Mouse (Mus musculus) regulatory T cell (primary cell): ENCODE measurements around the gene Nploc4.
"Not testable (repeated sequence)": the region's sequence is repeated elsewhere in the genome, so short reads cannot be mapped to it uniquely, and the experiment has no call there.

Experiments used
- in situ Hi-C: fragments of 300-600 bp; cut with MboI, MseI; formaldehyde crosslinking; loops from one replicate; pipeline ENCODE4 v1.15.1; 2025; ENCODE audit warnings: high pct_unique_total_duplicates

The Nploc4 gene

DNA sequence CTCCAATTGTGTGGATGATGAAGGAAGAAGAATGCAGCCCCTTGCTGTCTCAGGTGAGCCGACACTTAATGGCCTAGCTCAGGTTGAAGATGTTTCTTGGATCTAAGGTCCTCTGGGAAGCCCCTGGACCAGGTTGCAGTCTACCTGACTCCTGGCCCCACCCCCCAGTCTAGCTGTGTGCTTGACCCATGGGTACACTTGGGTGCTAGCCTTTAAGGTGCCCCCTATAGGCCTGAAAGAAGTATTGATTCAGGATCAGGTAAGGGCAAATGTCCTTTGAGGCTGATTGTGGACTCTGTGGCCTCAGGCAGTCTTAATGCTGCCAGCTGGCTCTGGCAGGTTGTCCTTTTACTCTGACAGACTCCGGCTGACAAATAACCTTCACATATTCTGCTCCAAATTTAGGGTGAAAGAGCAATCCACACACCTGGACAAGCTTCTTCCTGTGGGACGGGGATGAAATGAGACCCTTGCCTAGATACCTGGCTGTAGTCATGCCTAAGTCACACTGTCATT lies 5.3 kb upstream of the Nploc4 start:
- in situ Hi-C loops: no loop called here

DNA sequence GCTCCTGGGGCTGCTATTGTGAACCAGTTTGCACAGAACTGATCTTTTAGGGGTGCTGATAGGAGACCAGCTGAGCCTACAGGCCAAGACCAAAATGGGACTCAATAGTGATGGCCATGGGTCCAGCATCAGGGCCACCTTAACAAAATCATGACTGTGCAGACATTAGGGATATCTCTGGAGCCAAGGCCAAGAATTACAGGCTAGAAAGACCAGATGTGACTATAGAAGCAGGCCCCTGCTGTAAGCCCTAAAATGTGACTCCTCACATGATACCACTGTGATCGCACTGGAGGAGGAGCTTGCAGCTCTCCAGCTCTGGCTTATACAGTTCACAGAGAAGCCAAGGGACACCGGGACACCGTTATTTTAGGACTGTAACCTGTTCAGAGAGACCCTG lies 4.8 kb upstream of the Nploc4 start, which contains the start of gene Tspan10:
Gene Tspan10, plus strand, starts transcription at position 301 of the 400 bp plus-strand sequence.
- in situ Hi-C loops: no loop called here

DNA sequence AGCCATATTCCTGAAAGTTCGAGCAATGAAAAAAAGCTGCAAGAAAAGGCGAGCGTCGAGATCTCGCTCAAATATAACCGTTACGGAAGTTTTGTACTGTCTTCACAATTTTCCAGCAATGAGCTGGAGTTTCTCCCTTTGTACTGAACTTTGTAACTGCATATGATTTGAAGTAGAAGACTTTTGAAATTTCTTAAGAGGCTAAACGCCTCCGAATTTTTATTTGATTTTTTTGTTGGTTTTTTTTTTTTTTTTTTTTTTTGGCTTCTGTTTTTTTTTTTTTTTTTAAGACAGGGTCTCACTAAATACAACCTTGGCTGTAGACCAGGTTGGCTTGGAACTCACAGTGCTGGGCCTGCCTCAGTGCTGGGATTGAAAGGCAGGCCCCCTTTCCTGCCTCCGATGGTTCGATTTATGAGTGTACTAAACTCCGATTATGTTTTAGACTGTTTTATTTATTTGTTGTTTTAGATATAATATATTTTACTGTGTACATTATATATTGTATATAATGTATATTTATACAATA lies 413 bp upstream of the Nploc4 start:
- in situ Hi-C loops: no loop called here

DNA sequence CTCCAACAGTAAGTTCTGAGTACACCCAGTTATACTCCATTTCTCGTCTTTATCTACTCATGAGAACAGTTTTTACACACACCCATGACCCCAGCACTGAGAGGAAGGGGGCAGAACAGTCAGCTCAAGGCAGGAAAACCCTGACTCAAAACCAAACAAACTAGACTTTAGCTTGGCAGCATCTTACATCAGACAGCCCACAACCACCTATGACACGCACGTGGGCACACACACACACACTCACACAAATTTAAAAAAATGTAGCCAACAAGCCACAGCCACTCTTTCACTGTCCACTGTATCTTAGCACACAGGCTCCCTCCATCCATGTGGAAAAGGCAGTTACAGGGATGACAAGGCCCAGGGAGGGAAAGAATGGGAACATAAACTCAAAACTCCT lies 10.8 kb downstream of the Nploc4 start:
- in situ Hi-C loops: no loop called here

DNA sequence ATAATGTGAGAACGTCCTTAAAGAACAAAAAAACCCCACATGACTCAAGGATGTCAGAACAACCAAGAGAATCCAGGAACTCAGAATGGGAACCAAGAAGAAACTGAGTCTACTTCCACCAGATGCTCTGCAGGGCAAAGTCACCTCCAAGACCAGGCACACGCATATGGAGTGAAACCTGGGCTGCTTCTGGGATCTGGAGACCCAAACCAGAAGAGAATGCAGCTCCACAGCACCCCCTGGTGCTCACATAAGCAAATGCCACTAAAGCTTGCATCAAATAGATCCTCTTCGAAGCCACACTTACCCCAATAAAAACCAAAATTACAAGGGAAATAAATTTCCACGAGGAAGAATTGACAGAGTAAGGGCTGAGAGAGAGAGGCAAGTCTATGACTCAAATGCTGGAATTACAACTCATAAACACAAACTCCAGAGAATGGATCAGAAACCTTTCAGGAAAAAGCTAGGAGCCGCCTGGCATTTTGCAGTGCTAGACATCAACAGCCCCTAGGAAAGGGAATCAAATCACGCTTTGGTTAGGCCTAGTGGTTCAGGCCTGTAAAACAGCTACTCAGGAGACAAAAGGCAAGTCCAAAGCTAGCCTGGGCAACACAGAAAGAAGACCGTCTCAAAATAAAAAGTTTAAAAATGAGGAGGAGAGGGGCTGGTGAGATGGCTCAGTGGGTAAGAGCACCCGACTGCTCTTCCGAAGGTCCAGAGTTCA lies 13.8 kb downstream of the Nploc4 start:
- in situ Hi-C loops: no loop called here

DNA sequence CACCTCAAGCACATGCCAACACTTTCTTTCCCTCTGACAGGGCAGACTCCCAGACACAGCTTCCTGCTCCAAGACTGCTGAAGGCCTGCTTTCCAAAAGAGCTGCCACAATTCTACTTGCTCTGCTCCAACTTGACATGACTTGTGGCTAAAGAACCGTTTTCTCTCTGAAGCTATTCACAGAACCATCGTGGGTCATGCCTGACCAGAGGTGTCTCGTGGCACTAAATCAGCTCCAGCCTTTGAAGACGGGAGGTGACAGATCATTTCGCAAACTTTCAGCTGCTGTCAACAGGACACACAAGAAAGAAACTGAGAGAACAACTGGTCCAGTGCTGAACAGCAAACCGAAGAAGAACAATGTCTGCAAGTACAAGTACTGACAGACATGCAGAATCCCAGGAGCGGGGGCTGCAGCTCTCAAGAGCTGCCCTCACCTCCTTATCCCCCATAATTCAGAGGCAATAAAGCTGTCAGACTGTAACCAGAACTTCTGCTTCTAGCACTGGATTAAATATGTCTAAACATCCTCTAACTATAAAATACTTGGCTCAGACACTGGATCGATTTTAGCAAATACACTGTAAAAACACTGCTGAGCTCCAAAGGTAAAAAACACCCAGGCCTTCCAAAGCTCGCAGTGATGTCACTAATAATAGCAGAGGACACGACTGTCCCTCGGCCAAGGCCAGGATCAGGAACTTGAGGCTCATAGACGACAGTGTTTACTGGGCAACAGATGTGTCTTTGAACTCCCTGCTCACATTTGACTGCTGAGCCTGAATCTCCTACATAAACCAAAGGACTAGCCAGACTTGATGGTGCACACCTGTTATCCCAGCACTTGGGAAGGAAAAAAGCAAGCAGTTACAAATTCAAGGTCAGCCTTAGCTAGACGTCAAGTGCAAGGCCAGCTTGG lies 14.6 kb downstream of the Nploc4 start:
- in situ Hi-C loops: no loop called here

DNA sequence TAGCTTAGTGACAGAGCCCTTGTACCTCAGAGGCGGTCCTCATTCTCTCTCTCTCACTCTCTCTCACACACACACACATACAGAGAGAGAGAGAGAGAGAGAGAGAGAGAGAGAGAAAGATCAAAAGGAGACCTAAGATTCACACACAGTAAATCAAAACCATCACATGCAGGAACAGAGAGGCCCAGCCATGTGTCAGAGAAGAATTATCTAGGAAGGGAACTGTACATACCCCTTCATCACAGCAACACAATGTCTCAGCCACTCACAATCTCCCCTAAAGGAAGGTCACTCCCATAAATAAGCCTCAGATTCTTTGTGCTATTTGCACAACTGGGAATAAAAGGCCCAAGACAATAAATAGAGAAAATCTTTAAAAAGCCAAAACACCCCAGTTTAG lies 18.9 kb downstream of the Nploc4 start:
- in situ Hi-C loops: no loop called here

DNA sequence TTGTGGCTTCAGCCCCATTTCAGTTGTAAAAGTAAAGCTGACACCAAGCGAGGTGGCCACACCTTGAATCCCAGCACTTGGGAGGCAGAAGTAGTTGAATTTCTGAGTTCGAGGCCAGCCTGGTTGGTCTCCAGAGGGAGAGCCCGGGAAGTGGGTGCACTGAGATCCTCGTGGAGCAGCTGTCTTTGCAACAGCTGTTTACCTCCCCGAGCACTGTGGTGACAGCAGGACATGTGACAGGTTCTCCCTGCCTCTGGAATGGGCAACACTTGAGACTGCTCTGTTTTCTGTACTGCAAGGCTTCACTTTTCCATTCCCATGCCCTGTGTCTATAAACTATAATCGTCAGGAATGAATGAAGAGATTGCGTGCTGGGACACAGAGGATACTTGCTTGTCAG lies 19.7 kb downstream of the Nploc4 start:
- in situ Hi-C loops: no loop called here

DNA sequence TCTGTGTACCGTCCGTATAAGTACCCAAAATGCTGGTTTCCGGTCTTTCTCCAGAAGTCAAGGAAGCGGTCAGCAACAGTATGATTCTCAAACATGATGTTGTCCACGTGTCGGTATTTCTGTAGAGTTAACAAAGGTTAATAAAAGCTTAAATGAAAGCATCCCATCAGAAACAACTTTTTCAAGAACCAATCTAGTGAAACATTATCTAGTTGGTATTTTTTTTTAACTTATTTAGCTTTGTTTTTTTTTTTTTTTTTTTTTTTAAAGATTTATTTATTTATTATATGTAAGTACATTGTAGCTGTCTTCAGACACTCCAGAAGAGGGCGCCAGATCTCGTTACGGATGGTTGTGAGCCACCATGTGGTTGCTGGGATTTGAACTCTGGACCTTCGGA lies 23.9 kb downstream of the Nploc4 start:
- in situ Hi-C loops: not testable (repeated sequence)

DNA sequence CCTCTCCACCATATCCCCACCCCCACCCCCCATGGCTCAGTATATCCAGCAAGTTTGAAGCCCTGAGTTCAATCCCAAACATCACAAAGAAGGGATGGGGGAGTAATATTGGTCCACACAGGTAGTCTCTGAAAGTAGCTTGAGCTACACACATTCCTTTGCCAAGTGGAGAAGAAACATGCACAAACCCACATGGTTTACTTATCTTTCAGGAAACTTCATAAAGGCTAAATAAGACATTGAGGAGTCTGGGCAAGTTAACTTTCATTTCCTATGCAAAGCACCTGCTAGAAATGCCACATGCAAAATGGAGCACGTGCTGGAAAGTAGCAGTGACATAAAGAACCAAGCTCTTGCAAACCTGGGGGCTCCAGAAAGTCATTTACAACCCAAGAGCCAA lies 31.1 kb downstream of the Nploc4 start:
- in situ Hi-C loops: no loop called here

DNA sequence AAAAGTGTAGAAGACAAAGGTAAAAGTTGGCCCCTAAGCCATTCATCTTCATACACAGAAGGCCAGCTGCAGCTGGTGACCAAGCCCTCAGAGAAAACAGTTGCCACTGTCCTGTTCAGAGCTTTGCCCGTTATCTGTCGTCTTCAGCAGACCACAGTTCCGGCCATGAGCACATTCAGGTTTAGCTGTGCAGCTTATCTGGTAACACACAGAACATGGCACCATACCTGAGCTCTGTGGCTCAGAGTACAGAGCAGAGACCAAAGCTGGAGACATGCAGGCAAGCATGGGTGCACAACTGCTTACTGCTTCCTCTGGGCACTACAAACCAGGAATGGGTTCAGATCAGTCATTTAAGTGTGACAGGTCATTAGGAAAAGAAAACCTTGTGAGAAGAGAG lies 31.6 kb downstream of the Nploc4 start:
- in situ Hi-C loops: no loop called here

DNA sequence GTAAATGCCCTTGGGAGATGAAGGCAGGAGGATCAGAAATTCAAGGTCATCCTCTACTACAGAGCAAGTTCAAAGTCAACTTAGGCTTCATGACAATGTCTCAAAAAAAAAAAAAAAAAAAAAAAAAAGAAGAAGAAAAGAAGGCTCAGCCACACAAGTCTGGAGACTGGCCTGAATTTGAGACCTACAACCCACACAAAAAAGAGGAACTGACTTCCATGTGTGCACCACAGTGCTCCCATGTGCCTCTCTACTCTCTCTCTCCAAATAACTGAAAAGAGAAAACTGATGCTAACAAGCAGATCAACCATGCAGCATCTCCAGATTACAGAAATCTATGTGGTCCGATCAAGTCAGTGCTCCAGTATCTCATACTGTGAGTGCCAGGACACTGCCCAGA lies 32.7 kb downstream of the Nploc4 start:
- in situ Hi-C loops: no loop called here

DNA sequence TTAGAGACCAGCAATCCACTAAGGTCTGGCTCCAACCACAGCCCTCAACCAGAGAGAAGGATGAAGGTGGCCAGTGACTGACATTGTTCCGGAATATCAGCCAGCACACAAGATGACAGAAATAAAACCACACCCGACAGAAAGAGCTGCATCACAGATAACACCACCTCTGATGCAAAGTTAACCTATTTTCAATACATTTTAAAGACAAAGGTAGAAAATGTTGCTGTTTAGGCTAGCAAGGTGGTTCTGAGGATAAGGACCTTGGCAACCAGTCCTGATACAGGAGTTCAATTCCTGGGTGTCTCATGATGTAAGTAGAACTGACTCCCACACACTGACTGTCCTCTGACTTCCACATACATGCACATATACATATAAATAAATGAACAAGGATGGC lies 38.2 kb downstream of the Nploc4 start:
- in situ Hi-C loops: no loop called here

DNA sequence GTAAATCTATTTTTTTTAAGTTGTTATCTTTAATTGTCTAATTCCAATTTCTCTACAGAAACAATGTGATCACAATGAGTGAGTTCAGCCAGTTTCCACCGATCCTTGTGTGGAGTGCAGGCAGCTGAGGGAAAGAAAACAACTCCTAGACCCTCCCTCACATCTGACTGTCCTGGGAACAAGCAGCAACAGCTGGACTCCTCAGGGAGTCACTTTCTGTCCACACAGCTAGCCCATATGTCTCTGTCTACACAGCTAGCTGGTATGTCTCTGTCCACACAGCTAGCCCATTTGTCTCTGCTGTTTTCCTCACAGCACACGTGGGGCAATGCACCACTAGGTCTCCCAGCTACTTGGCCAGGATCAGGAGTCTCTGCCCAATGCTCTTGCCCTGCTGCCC lies 39.9 kb downstream of the Nploc4 start:
- in situ Hi-C loops: no loop called here

DNA sequence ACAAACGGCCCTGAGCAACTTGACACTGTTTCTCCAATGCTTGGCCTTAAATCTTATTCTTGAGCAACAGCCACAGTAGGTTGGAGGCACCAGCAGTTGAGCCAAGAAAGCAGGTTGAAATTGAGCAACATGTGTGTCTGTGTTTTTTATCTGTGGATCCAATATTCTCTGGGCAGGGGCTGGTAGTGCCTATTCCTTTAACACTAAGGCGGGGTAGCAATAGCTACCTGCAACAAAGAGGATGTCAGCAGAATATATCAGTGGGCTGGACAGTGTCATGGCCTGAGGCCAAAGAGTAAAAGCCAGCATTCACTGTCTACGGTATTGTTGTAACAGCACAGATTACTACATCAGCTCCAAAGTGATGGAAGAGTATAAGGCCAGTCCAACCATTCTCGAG lies 41.8 kb downstream of the Nploc4 start:
- in situ Hi-C loops: no loop called here

DNA sequence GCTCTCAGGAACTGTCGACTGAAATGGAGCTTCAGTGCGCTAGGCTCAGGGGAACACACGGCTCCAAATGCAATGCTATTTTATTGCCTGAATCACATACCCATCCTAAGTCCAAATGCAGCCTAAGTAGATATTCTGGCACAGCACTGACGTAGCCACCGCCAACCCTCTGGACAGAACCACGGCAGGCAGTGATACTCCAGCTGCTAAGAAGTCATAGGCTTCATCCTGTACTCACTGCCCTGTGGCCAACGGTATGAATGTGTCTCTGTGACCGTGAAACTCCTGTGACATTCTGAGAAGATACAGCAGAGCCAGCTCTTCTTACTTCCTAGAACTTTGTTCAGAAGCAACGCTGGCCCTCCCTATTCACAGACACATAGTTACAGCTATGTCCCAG lies 48.9 kb downstream of the Nploc4 start:
- in situ Hi-C loops: loop anchor here (10.0 kb wide), 1 partner anchor 1484 kb away; no protein-coding TSS in a partner anchor

DNA sequence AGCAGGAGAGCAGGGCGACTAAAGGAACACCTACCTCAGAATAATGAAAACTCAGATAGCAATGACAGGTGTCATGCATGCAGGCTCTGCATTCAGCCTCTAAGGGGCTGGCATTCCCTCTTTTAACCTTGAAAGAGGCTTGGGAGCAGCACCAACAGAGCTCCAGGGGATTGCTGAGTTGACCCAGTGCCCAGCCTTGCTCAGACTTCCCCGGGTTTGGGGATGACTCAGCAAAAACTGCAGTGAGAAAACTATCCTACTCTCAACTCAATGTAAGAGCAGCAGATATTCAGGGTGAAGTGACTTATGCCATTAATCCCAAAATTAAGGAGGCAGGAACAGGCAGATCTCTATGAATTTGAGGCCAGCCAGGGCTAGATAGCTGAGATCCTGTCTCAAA lies 50.4 kb downstream of the Nploc4 start:
- in situ Hi-C loops: loop anchor here (10.0 kb wide), 1 partner anchor 1482 kb away; no protein-coding TSS in a partner anchor

DNA sequence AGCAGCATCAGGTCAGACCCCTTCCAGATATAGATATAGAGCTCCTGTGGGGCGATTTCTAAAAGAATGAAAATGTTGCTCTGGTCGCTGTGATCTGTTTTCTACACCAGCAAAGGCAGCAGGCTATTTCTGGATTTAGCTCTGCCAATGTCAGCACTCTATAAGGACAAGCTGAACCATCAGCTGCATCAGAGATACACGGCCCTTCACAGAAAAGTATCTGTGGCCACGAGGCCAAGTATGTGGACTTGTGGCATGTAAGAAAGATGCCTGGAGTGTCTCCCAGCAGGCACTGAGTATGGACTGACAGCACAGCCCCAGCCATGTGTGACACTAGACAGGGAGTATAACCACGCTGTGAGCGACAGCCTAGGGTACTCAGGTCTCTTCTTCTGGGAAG lies 50.9 kb downstream of the Nploc4 start:
- in situ Hi-C loops: loop anchor here (10.0 kb wide), 1 partner anchor 1482 kb away; no protein-coding TSS in a partner anchor

DNA sequence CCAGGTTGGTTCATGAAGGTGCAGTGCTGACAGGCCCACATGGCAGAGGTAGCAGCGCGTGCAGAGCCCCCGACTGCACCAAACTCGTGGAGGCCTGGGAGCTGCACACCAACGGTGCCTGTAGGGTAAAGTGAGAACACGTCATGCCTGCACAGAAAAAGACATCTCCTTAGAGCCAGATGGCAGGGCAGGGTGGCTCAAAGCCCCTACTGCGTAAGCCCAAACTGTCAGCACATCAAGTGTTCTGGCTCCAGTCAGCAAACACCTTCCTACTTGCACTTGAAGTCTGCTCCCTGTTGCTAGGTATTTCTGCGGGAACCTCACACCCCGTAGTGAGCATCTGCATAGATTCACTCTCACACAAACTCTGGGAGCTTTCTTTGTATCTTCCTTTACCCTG lies 55.0 kb downstream of the Nploc4 start:
- in situ Hi-C loops: loop anchor here (10.0 kb wide), 1 partner anchor 1478 kb away; no protein-coding TSS in a partner anchor

DNA sequence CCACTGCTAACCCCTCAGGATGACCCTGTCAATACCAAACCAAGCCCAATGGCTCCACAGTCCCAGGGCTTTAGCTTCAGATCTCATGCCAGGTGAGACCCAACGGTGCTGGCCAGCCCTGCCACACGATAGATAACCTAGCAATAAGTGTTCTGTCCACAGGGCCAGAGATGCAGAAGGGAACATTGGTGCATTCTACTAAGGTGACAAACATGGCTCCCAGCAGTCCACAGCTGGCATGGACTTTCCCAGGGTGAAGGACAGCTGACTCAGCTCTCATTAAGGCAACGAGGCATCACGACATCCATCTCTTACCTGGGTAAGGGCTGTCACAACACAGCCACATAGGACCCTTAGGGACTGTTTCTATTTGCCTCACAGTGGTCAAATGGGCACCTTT lies 56.4 kb downstream of the Nploc4 start:
- in situ Hi-C loops: loop anchor here (10.0 kb wide), 1 partner anchor 1476 kb away; no protein-coding TSS in a partner anchor

DNA sequence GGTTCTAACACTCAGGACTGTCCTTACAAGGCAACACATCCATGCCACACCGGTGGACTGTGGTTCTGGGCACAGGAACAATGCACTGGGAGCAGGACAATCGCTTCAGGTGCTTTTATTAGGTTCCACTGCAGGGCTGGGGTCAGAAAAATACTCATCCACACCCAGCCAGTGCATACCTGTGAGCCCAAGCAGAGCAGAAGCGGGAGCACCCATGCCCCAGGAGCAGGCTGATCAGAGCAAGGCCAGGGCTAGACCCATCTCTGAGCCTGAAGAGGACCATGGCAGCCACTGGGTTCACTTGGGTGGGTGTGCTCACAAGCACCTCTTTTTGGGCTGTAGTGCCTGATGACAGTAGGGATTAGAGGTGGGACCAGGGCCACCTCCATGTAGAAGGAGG lies 57.2 kb downstream of the Nploc4 start:
- in situ Hi-C loops: loop anchor here (10.0 kb wide), 1 partner anchor 1475 kb away; no protein-coding TSS in a partner anchor
